Mouse (Mus musculus) liver, adult 2 months (tissue): ENCODE data around the gene Gm49425. TPM values are rescaled to one million over a fixed set of nuclear protein-coding genes. Genes with fewer than 3 reads are reported as not detected.

Source experiments
- DNase-seq: peaks from one replicate; pipeline ENCODE4 v3.0.0-alpha.2; 2011; ENCODE audit warnings: low read depth, low spot score; ENCODE audit errors: extremely low read depth
- H3K27ac ChIP-seq: fragments of 200-500 bp; replicated peaks from 2 replicates; pipeline ENCODE4 v1.5.1; 2012; ENCODE audit warnings: low read depth, mild to moderate bottlenecking, control low read depth, inconsistent platforms, low read length; ENCODE audit not compliant: insufficient read depth
- H3K27me3 ChIP-seq: fragments of 200-500 bp; 2 replicates; pipeline ENCODE4 v1.6.1; 2012; ENCODE audit warnings: mild to moderate bottlenecking, moderate library complexity, low read length, inconsistent platforms; ENCODE audit not compliant: control insufficient read depth, insufficient read depth
- H3K36me3 ChIP-seq: fragments of 200-500 bp; 2 replicates; pipeline ENCODE4 v1.6.1; 2012; ENCODE audit warnings: low read length, inconsistent platforms; ENCODE audit not compliant: control insufficient read depth, insufficient read depth
- H3K4me1 ChIP-seq: fragments of 200-500 bp; 2 replicates; pipeline ENCODE4 v1.6.1; 2011; ENCODE audit warnings: low read length; ENCODE audit not compliant: control insufficient read depth, insufficient read depth
- H3K4me3 ChIP-seq: fragments of 200-500 bp; 2 replicates; pipeline ENCODE4 v1.5.1; 2011; ENCODE audit warnings: low read depth, mild to moderate bottlenecking, control low read depth, low read length, moderate library complexity; ENCODE audit not compliant: insufficient read depth
- H3K79me2 ChIP-seq: fragments of 200-500 bp; 2 replicates; pipeline ENCODE4 v1.6.1; 2012; ENCODE audit warnings: inconsistent platforms, mild to moderate bottlenecking, low read length, moderate library complexity; ENCODE audit not compliant: control insufficient read depth, insufficient read depth
- H3K9ac ChIP-seq: fragments of 200-500 bp; 2 replicates; pipeline ENCODE4 v1.6.1; 2012; ENCODE audit warnings: low read depth, mild to moderate bottlenecking, control low read depth, inconsistent platforms, low read length
- CTCF ChIP-seq: fragments of 200-500 bp; IDR thresholded peaks from 2 replicates; pipeline ENCODE4 v1.5.1; 2011; ENCODE audit warnings: low read depth, low read length, control low read depth
- POLR2A ChIP-seq: fragments of 200-500 bp; IDR thresholded peaks from 2 replicates; pipeline ENCODE4 v1.6.1; 2011; ENCODE audit warnings: low read length, control low read depth; ENCODE audit not compliant: insufficient read depth; ENCODE audit errors: extremely low read depth
- WGBS: fragments of 180-500 bp; shearing (Covaris S2); methylation state at CpG from one replicate; pipeline ENCODE4 v1.1.7; 2018; 5-methylcytosine and 5-hydroxymethylcytosine counted together
- polyA plus RNA-seq: library from polyadenylated mRNA; depleted of rRNA; stranded (reverse); fragments of >200 nt; gene quantifications from 2 replicates; pipeline ENCODE4 v1.2.3, GENCODE M21; 2012
- total RNA-seq: library from RNA; depleted of rRNA; stranded (reverse); fragments of >200 nt; gene quantifications from 2 replicates; pipeline ENCODE4 v1.2.3, GENCODE M21; 2014

Gene Gm49425
- total and polyA plus RNA-seq, 2 experiments = not detected

- Histone ChIP-seq H3K36me3 (no peaks in the 10 kb centered on the region), H3K79me2 (no peaks in the 10 kb centered on the region), H3K27me3 (no peaks in the 10 kb centered on the region), H3K4me3 (no peak overlapping the region), H3K9ac (no peak overlapping the region), H3K27ac (no peak overlapping the region), H3K4me1 (no peaks in the 10 kb centered on the region)
- DNase-seq = no peak
- TF ChIP-seq CTCF (no peak), POLR2A (no peak)
- 77% methylated on average over 3 of the region's 3 CpGs for WGBS
Measured at GRCm38 (mm10) chr15:101544478-101544877, 27.4 kb upstream of the Gm49425 start.

- Histone ChIP-seq H3K27ac (no peak overlapping the region), H3K9ac (no peak overlapping the region), H3K4me1 (no peaks in the 10 kb centered on the region), H3K36me3 (no peaks in the 10 kb centered on the region), H3K4me3 (no peak overlapping the region), H3K27me3 (no peaks in the 10 kb centered on the region), H3K79me2 (no peaks in the 10 kb centered on the region)
- 51% methylated on average over 9 of the region's 9 CpGs for WGBS
- no peak for DNase-seq
- no peak for TF ChIP-seq CTCF
- TF ChIP-seq POLR2A = no peak
Measured at GRCm38 (mm10) chr15:101542543-101542942, 25.5 kb upstream of the Gm49425 start.

- H3K4me3 ChIP-seq = no peak overlapping the region
Measured at GRCm38 (mm10) chr15:101538580-101538900, 21.5 kb upstream of the Gm49425 start.

GRCm38 (mm10) chr15:101537864-101538579 is 21.0 kb upstream of the Gm49425 start:
- H3K27ac ChIP-seq = no peak overlapping the region
- H3K9ac ChIP-seq = no peak overlapping the region
- TF ChIP-seq CTCF (no peak), POLR2A (no peak)
- no peaks in the 10 kb centered on the region for H3K4me1 ChIP-seq
- H3K27me3 ChIP-seq = no peaks in the 10 kb centered on the region
- no peak for DNase-seq
- 32% methylated on average over 7 of the region's 7 CpGs for WGBS
- no peak overlapping the region for H3K4me3 ChIP-seq
- no peaks in the 10 kb centered on the region for H3K36me3 ChIP-seq
- H3K79me2 ChIP-seq = no peaks in the 10 kb centered on the region

More at GRCm38 (mm10) chr15:101538580-101538900, 21.5 kb upstream of the Gm49425 start:
- Histone ChIP-seq H3K4me1 (no peaks in the 10 kb centered on the region), H3K79me2 (no peaks in the 10 kb centered on the region), H3K27ac (no peak overlapping the region), H3K36me3 (no peaks in the 10 kb centered on the region), H3K27me3 (no peaks in the 10 kb centered on the region), H3K9ac (no peak overlapping the region)
- no peak for DNase-seq
- WGBS = 62% methylated on average over 4 of the region's 4 CpGs
- TF ChIP-seq CTCF (no peak), POLR2A (no peak)

- no peaks in the 10 kb centered on the region for H3K79me2 ChIP-seq
- 53% methylated on average over 9 of the region's 9 CpGs for WGBS
- H3K27ac ChIP-seq = no peak overlapping the region
- no peak overlapping the region for H3K4me3 ChIP-seq
- H3K9ac ChIP-seq = no peak overlapping the region
- no peaks in the 10 kb centered on the region for H3K27me3 ChIP-seq
- no peaks in the 10 kb centered on the region for H3K4me1 ChIP-seq
- no peak for DNase-seq
- H3K36me3 ChIP-seq = no peaks in the 10 kb centered on the region
- no peak for TF ChIP-seq CTCF
- no peak for TF ChIP-seq POLR2A
Measured at GRCm38 (mm10) chr15:101536054-101536850, 19.2 kb upstream of the Gm49425 start.

- H3K9ac ChIP-seq = no peak within 1 kb of the TSS
- 82% methylated on average over 7 of the region's 7 CpGs for WGBS
- no peaks in the 10 kb centered on the region for H3K36me3 ChIP-seq
- H3K27ac ChIP-seq = no peak within 1 kb of the TSS
- no peak for DNase-seq
- no peak within 1 kb of the TSS for H3K4me3 ChIP-seq
- H3K4me1 ChIP-seq = no peaks in the 10 kb centered on the region
- no peaks in the 10 kb centered on the region for H3K27me3 ChIP-seq
- no peaks in the 10 kb centered on the region for H3K79me2 ChIP-seq
- no peak for TF ChIP-seq POLR2A
- no peak for TF ChIP-seq CTCF
Measured at GRCm38 (mm10) chr15:101532720-101533119, 15.7 kb upstream of the Gm49425 start, which contains the start of gene Krt84. Krt84 (minus strand) TSS chr15:101532820.
